Mouse (Mus musculus): ENCODE results near the gene Cemip. TPM values are rescaled to one million over a fixed set of nuclear protein-coding genes. Genes with fewer than 3 reads are reported as not detected.
"Not testable (repeated sequence)": the region's sequence is repeated elsewhere in the genome, so short reads cannot be mapped to it uniquely, and the experiment has no call there.

The Cemip gene
- total RNA-seq, 2 experiments from 2014 or later: 12.2 to 12.7 TPM

GRCm38 (mm10) chr7:83898267-83898666 is 188.0 kb downstream of the Cemip start:
- no peak for DNase-seq (ENCODE audit: low spot score in 2 of 2)

GRCm38 (mm10) chr7:83896077-83896740 is 190.1 kb downstream of the Cemip start:
- DNase-seq (ENCODE audit: low spot score in 2 of 2): no peak

GRCm38 (mm10) chr7:83894348-83894747 is 192.0 kb downstream of the Cemip start:
- no peak for DNase-seq (ENCODE audit: low spot score in 2 of 2)

GRCm38 (mm10) chr7:83892333-83892669 is 194.0 kb downstream of the Cemip start:
- no peak for DNase-seq (ENCODE audit: low spot score in 2 of 2)

- peak; percentile 95 to 96 for DNase-seq (ENCODE audit: low spot score in 2 of 2)
Observed at GRCm38 (mm10) chr7:83891433-83892332, 194.6 kb downstream of the Cemip start.

DNA sequence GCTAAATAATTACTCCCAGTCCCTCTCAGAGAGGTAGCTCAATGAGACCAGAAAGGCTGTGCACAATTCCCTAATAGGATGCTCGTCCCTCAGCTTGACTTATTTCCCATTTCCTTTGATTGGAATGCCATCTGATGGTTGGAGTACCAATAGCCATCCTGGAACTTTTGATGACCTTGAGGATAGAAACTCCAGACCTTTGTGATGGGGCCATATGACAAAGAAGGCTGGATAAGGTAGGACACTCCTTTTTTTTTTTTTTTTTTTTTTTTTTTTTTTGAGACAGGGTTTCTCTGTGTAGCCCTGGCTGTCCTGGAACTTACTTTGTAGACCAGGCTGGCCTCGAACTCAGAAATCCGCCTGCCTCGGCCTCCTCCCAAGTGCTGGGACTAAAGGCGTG is 196.4 kb downstream of the Cemip start:
- DNase-seq (ENCODE audit: low spot score in 2 of 2): not testable (repeated sequence)

DNA sequence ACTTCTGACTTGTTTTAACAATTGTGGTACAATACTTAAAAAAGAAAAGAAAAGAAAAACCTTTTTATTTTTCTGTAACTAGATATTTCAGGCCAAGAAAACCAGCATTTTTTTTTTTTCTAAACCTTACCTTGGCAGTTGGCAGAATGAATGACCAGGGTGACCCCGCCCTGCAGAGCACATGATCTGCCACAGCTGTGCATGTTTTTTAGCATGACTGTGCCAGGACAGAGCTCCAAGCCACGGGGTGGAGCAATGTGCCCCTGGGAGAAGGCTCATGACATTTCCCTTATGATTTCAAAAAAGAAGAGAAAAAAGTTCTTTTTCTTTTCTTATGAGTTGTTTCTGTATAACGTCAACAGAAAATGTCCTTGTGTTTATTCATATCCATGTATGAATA is 196.9 kb downstream of the Cemip start:
- no peak for DNase-seq (ENCODE audit: low spot score in 2 of 2)

DNA sequence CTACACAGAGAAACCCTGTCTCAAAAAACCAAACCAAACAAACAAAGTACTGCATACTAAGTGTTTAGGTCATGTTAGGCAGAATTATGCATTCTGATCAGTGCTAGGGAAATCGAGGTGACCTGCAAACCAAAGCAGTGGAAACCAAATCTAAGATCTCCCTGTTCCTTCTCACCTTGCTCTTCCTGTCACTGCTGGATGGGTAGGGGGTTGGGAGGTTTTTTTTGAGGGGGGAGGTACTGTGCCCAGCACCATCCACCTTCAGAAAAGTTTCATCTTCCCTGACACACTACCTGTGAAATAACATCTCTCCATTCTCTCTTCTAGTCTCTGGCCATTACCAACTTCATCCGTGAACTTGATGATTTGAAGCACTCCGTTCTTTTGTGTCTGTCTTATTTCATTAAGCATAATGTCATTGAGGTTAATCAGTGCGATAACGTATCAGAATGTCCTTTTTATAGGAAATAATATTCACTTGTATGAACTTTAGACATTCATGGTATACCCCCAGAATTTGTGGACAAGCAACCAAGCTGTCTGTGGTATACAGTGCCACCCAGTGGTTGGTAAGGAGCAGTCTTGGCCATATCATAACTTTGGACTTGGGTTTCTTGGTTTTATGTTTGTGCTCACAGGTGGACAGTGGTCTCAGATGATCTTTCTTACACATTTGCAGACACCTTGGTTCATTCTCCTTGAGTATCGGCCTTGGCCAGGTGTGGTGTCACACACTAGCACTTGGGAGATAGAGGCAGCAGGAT is 199.8 kb downstream of the Cemip start:
- DNase-seq (ENCODE audit: low spot score in 2 of 2): no peak

GRCm38 (mm10) chr7:83885835-83886234 is 200.5 kb downstream of the Cemip start:
- no peak for DNase-seq (ENCODE audit: low spot score in 2 of 2)

DNA sequence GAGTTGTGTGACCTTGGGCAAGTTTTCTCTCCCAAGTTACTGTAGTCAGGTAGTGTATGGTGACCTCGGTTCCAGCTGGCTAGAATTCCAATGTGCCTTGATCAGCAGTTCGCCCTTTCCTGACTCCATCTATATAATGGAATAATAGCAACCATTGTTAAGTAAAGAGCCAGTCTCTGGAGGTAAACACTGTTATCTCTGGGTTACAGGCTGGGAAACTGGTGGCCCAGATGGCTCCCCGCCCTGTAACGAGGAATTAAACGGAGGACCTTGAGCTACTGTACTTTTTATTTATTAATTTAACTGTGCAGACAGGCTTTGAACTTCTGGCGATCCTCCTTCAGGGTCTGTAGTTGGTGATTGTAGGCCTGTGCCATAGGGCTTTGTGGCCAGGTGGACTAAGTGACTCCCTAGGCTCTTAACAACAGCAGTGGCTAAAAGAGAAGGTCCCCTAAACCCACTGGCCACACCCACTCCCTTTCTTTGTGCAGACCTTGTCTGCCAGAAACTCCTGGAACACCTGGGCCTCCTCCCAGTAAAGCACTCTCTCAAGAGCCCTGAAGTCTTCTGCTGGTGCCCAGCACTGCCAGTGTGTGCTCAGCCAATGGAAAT is 201.3 kb downstream of the Cemip start:
- no peak for DNase-seq (ENCODE audit: low spot score in 2 of 2)

GRCm38 (mm10) chr7:83884021-83884658 is 202.2 kb downstream of the Cemip start, which contains the start of the genes Tlnrd1 and Mesd:
TSS of gene Tlnrd1 (minus strand) at chr7:83884305.
TSS of gene Mesd (plus strand) at chr7:83884466.
- DNase-seq (ENCODE audit: low spot score in 2 of 2): peak; percentile 85 to 93

- DNase-seq (ENCODE audit: low spot score in 2 of 2): peak; percentile 39 to 67
Observed at GRCm38 (mm10) chr7:83883276-83884020, 202.9 kb downstream of the Cemip start.

Other genes starting within 250 kb of the Cemip start
- 10 to 100 TPM; 26.3 to 29.2 TPM for gene Tlnrd1, start 202.2 kb downstream of the Cemip start, total RNA-seq (2021)
- gene Mesd, start 202.0 kb downstream of the Cemip start, total RNA-seq (2021): 10 to 100 TPM; 60.4 to 62.3 TPM
- gene Abhd17c, start 65.4 kb upstream of the Cemip start, total RNA-seq (2021): 10 to 100 TPM; 35.8 to 37.4 TPM

Data from left cerebral cortex, adult 18-20 months (tissue).